Mouse (Mus musculus) neural tube, embryonic 11.5 days (tissue): Measurements from ENCODE around the gene Grin2c. TPM values are rescaled to one million over a fixed set of nuclear protein-coding genes. Genes with fewer than 3 reads are reported as not detected.

Experiments used
- ATAC-seq: fragments of 200-750 bp; cut with Nextera tagmentation; 2 replicates; pipeline ENCODE4 v1.8.0; 2017; ENCODE audit warnings: moderate number of reproducible peaks, mild to moderate bottlenecking, moderate TSS enrichment, moderate library complexity; ENCODE audit not compliant: insufficient read depth, low FRiP score, low TSS enrichment
- DNase-seq: peaks from one replicate; pipeline ENCODE4 v3.0.0-alpha.2; 2015; ENCODE audit warnings: low spot score
- H3K27ac ChIP-seq: fragments of 300-500 bp; sonication (generic); 2 replicates; pipeline ENCODE4 v1.5.1; 2014; ENCODE audit warnings: low read depth, mild to moderate bottlenecking, low read length
- H3K27me3 ChIP-seq: fragments of 300-500 bp; sonication (generic); 2 replicates; pipeline ENCODE4 v1.6.1; 2014; ENCODE audit warnings: mild to moderate bottlenecking, low read length, mixed read lengths; ENCODE audit not compliant: control insufficient read depth, insufficient read depth
- H3K36me3 ChIP-seq: fragments of 300-500 bp; sonication (generic); 2 replicates; pipeline ENCODE4 v1.6.1; 2014; ENCODE audit warnings: mild to moderate bottlenecking, low read length, moderate library complexity, mixed read lengths; ENCODE audit not compliant: control insufficient read depth, insufficient read depth
- H3K4me1 ChIP-seq: fragments of 300-500 bp; sonication (generic); 2 replicates; pipeline ENCODE4 v1.6.1; 2014; ENCODE audit warnings: low read length, mixed read lengths; ENCODE audit not compliant: control insufficient read depth, insufficient read depth
- H3K4me2 ChIP-seq: fragments of 300-500 bp; sonication (generic); 2 replicates; pipeline ENCODE4 v1.6.1; 2014; ENCODE audit warnings: low read depth, mild to moderate bottlenecking, moderate library complexity
- H3K4me3 ChIP-seq: fragments of 300-500 bp; sonication (generic); 2 replicates; pipeline ENCODE4 v1.5.1; 2014; ENCODE audit warnings: low read depth, low read length
- H3K9ac ChIP-seq: fragments of 300-500 bp; sonication (generic); 2 replicates; pipeline ENCODE4 v1.6.1; 2014; ENCODE audit warnings: mild to moderate bottlenecking, low read length
- H3K9me3 ChIP-seq: fragments of 300-500 bp; sonication (generic); 2 replicates; pipeline ENCODE4 v1.6.1; 2016; ENCODE audit warnings: low read length; ENCODE audit not compliant: control insufficient read depth
- WGBS: fragments of 180-500 bp; shearing (Covaris S2); extraction: QIAGEN DNeasy Blood & Tissue Kit; methylation state at CpG from one replicate; pipeline ENCODE4 v1.1.7; 2014; 5-methylcytosine and 5-hydroxymethylcytosine counted together
- polyA plus RNA-seq: library from polyadenylated mRNA; unstranded; fragments of >200 nt; fragmentation: Nextera tagmentation; extraction: Ambion mirVana; gene quantifications from 2 replicates; pipeline ENCODE4 v1.2.1, GENCODE M21; 2014

The Grin2c gene
- polyA plus RNA-seq: 0.57 and 0.85 TPM in 2 replicates

DNA sequence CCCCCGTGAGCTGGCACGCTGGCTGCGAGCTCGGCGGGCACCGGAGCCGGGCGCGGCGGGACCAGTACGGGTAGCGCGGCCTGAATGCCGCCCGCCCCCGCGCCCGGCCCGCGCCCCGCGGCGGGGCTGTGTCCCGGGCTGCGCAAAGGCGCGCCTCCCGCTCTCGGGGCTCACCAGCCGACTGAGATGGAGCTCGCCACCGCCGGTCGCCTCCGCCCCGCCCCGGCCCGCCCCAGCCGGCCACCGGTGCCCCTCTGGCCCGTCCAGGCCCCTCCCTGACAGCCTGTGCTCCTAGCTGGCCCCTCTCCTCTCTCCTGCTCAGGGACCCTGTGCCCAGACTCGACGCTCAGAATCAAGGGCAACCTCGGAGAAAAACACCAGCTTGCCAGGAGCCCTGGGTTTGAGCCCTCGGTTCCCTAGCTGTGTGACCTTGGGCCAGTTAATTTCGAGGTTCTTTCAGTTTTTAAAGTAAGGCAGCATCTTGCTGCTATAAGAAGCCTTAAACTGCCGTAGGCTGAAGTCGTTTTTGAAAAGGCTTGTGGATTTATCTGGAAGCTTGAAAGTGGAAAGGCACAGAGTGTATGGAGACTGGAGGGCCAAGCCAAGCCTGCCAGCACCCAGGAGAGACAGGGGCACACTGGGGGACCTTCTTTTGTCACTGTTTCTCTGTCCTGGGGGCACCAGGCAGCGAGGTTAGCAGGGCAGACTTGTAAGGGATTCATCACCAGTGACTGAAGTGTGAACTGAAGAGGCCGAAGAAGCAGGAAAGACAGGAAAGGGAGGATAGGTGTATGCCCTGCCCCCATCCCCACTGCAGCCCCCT is at the start of gene Grin2c:
TSS of gene Grin2c (minus strand) at position 183 of the 823 bp plus-strand sequence.
- Histone ChIP-seq H3K36me3 (0 out of 2 replicates have a peak, but pooled peaks cover 2% of the 10 kb centered on the region), H3K4me1 (peaks cover 9% of the 10 kb centered on the region; the same call in 1 of the 2 replicates), H3K4me3 (peak within 1 kb of the TSS; percentile 33), H3K27me3 (peaks cover 56% of the 10 kb centered on the region), H3K9ac (peak within 1 kb of the TSS; percentile 29), H3K4me2 (peak within 1 kb of the TSS; percentile 50), H3K27ac (no peak within 1 kb of the TSS), H3K9me3 (no peaks in the 10 kb centered on the region)
- WGBS: 8% methylated on average over 28 of the region's 50 CpGs
- no peak for DNase-seq
- no peak for ATAC-seq

DNA sequence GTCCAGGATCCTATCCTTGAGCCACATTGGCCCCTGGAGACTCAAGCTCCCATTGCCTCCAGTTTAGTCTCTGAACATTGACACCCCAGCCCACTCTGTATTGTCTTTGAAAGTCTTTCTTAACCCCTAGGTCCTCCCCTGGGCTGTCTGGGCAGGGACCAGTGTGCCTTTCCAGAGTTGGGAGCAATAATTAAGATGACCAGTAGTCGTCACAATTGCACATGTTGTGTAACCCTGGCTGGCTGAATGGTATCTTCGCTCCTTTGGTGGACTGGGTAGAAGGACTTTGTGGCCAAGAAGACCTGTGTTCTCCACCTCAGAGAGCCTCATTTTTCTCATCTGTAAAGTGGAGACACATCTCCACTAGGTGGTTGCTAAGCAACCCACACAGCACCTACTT is 47.2 kb upstream of the Grin2c start:
- H3K27me3 ChIP-seq: peaks cover 52% of the 10 kb centered on the region
- WGBS: 52% methylated on average over 2 of the region's 2 CpGs

DNA sequence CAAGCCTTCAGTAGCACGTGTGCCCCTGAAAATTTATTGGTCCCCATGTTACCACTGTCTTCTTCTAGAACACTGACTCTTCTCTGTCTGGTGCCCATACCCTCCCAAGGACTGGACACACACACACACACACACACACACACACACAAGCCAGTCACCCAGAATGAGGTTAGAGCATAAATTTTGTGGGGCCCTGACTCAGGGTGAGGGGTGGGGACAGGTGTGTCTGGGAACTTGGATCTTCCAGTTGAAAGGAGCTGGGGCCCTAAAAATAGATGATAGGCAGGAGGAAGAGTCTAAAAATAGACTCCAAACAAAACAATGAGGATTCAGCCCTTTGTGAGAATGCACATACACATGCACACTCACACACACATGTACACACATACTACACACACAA is 41.7 kb upstream of the Grin2c start:
- DNase-seq: no peak
- peaks cover 2% of the 10 kb centered on the region; the same call in 1 of the 2 replicates for H3K27me3 ChIP-seq

More for the DNA sequence above, 47.2 kb upstream of the Grin2c start:
- H3K9me3 ChIP-seq: no peaks in the 10 kb centered on the region
- no peaks in the 10 kb centered on the region for H3K36me3 ChIP-seq
- ATAC-seq: no peak
- H3K27ac ChIP-seq: no peak overlapping the region
- no peak overlapping the region for H3K4me2 ChIP-seq
- no peaks in the 10 kb centered on the region for H3K4me1 ChIP-seq
- H3K9ac ChIP-seq: no peak overlapping the region
- DNase-seq: no peak
- H3K4me3 ChIP-seq: no peak overlapping the region

DNA sequence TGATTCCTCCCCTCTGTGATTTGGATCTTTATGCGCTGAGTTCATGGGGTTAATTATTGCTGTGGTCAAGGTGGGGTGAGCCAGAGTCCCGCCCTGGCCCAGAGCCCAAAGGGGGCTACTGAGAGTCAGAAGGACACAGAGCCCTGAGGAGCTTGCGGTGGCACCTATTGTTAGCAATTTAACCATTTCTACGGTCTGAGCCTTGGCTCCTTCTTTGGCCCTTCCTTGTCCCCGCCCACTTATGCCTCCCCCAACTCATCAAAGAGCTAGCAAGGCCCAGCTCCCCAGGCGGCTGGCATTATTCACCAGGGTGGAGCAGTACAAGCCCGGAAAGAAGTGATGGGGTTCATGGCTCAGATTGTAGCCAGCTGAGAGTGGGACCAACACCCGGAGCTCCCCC is 39.8 kb upstream of the Grin2c start, which contains the start of gene Otop2:
TSS of gene Otop2 (plus strand) at position 301 of the 400 bp plus-strand sequence.
- no peak within 1 kb of the TSS for H3K9ac ChIP-seq
- ATAC-seq: no peak
- WGBS: 14% methylated on average over 8 of the region's 8 CpGs
- H3K27me3 ChIP-seq: no peaks in the 10 kb centered on the region
- no peaks in the 10 kb centered on the region for H3K36me3 ChIP-seq
- H3K4me1 ChIP-seq: no peaks in the 10 kb centered on the region
- no peak within 1 kb of the TSS for H3K4me2 ChIP-seq
- H3K27ac ChIP-seq: no peak within 1 kb of the TSS
- H3K9me3 ChIP-seq: no peaks in the 10 kb centered on the region
- DNase-seq: no peak
- no peak within 1 kb of the TSS for H3K4me3 ChIP-seq

More for the DNA sequence above, 41.7 kb upstream of the Grin2c start:
- Histone ChIP-seq H3K4me2 (no peak overlapping the region), H3K9ac (no peak overlapping the region), H3K27ac (no peak overlapping the region), H3K9me3 (no peaks in the 10 kb centered on the region), H3K4me3 (no peak overlapping the region), H3K36me3 (no peaks in the 10 kb centered on the region), H3K4me1 (no peaks in the 10 kb centered on the region)
- no peak for ATAC-seq
- WGBS: 72% methylated on average over 1 of the region's 1 CpGs

DNA sequence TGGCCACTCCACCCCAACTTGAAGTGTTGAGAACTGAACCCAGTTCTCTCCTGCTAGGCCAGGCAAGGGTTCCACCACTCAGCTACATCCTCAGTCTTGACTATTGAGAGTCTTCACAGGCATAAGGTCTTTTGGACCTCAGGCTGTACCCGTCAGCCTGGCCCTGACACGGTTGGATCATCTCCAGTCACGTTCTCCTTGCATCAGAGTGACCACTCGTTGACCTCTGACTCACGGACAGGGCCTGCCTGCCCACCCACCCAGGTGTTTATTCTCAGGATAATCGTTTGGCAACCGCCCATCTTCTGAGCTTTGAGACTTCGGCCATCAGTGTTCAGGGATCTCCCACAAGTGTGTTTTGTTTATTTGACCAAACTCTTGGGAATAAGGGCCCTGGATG is 36.1 kb upstream of the Grin2c start:
- DNase-seq (no peak), ATAC-seq (no peak)
- Histone ChIP-seq H3K4me3 (no peak overlapping the region), H3K9me3 (no peaks in the 10 kb centered on the region), H3K27me3 (no peaks in the 10 kb centered on the region; the same call in 1 of the 2 replicates), H3K36me3 (no peaks in the 10 kb centered on the region), H3K9ac (no peak overlapping the region), H3K4me1 (no peaks in the 10 kb centered on the region), H3K27ac (no peak overlapping the region), H3K4me2 (no peak overlapping the region)
- 81% methylated on average over 8 of the region's 8 CpGs for WGBS

DNA sequence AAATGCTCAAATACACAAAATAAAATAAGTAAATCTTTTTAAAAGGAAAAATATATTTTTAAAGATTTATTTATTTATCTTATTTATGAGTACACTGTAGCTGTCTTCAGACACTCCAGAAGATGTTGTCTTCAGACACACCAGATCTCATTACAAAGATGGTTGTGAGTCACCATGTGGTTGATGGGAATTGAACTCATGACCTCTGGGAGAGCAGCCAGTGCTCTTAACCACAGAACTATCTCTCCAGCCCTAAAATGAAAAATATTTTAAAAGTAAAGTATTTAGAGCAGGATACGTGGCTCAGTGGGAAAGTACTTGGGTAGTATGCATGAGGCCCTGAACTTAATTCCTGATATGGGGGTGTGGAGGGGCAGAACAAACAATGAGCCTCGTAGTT is 34.3 kb upstream of the Grin2c start:
- Histone ChIP-seq H3K36me3 (no peaks in the 10 kb centered on the region), H3K9me3 (no peaks in the 10 kb centered on the region), H3K4me2 (no peak overlapping the region), H3K27me3 (peaks cover 5% of the 10 kb centered on the region; the same call in 1 of the 2 replicates), H3K4me3 (no peak overlapping the region), H3K27ac (no peak overlapping the region), H3K9ac (no peak overlapping the region), H3K4me1 (peaks cover 3% of the 10 kb centered on the region; the same call in 1 of the 2 replicates)
- DNase-seq: no peak
- WGBS: 85% methylated on average over 2 of the region's 2 CpGs
- ATAC-seq: no peak

DNA sequence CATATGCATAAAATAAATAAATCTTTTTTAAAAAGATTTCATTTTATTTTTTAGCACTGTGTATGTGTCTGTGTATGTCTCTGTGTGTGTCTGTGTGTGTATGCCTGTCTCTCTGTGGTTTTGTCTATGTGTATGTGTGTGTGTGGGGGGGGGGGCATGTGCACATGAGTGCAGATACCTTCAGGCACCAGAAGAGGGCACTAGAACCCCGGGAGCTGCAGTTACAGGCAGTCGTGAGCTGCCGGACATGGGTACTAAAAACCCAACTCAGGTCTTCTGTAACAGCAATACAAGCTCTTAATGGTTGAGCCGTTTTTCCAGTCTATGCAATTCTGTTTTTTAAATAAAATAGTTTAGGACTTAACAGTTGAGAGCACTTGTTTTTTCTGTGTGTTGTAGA is 33.7 kb upstream of the Grin2c start:
- H3K27me3 ChIP-seq: peaks cover 5% of the 10 kb centered on the region; the same call in 1 of the 2 replicates
- no peak overlapping the region for H3K4me2 ChIP-seq
- no peak overlapping the region for H3K4me3 ChIP-seq
- WGBS: 87% methylated on average over 4 of the region's 4 CpGs
- H3K36me3 ChIP-seq: no peaks in the 10 kb centered on the region
- no peak overlapping the region for H3K9ac ChIP-seq
- H3K27ac ChIP-seq: no peak overlapping the region
- no peaks in the 10 kb centered on the region for H3K9me3 ChIP-seq
- peaks cover 3% of the 10 kb centered on the region; the same call in 1 of the 2 replicates for H3K4me1 ChIP-seq
- ATAC-seq (no peak), DNase-seq (no peak)

DNA sequence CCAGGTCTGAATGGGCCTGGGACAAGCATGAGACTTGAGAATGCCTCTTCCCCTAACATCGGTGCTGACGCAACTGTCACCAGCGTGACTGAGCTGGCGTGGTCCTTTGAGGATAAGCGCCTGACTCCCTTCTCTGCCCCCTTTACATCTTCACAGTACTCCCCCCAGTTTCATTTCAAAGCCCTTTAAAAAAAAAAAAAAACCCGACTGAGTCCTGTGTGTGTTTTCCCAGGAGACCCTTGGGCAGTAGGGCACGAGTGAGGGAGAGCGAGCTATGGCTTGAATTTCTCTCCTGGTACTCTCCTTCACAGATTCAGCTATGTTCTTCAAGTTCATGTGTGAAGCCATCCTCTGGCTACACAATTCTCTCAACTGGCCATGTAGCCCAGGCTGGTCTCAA is 31.1 kb upstream of the Grin2c start:
- ATAC-seq: no peak
- H3K4me2 ChIP-seq: no peak overlapping the region
- WGBS: 64% methylated on average over 8 of the region's 8 CpGs
- H3K9me3 ChIP-seq: no peaks in the 10 kb centered on the region
- DNase-seq: no peak
- H3K27me3 ChIP-seq: peaks cover 5% of the 10 kb centered on the region; the same call in 1 of the 2 replicates
- no peaks in the 10 kb centered on the region for H3K36me3 ChIP-seq
- H3K4me3 ChIP-seq: no peak overlapping the region
- H3K9ac ChIP-seq: no peak overlapping the region
- H3K27ac ChIP-seq: no peak overlapping the region
- peaks cover 3% of the 10 kb centered on the region; the same call in 1 of the 2 replicates for H3K4me1 ChIP-seq
